Comparison of ENCODE assay signal across 8 mouse cellular contexts in genomic region chr3:126363568-126364505, GRCm38 (mm10). TPM values are rescaled to one million over a fixed set of nuclear protein-coding genes. Genes with fewer than 3 reads are reported as not detected.
DNase-seq lines count a peak whose midpoint lies in the region; ATAC-seq and TF ChIP-seq lines count a peak whose summit lies in the region.

Arsj (plus strand) TSS chr3:126363684.

- no peak for TF ChIP-seq CTCF in cerebellum, adult 2 months (IDR thresholded peaks at IDR 0.05; ENCODE audit: borderline replicate concordance, insufficient read depth, low read depth, low read length)

- H3K27ac ChIP-seq in cerebellum, adult 2 months (ENCODE audit: insufficient read depth, low read length) = no peak within 1 kb of the TSS
- no peak within 1 kb of the TSS for H3K27ac ChIP-seq in intestine, embryonic 16.5 days (ENCODE audit: low read length)
- H3K27ac ChIP-seq in liver, embryonic 13.5 days = no peak within 1 kb of the TSS
- H3K27ac ChIP-seq in neural tube, embryonic 14.5 days (ENCODE audit: low read depth, low read length) = no peak within 1 kb of the TSS

- H3K9ac ChIP-seq in intestine, embryonic 16.5 days (ENCODE audit: low read depth, low read length) = peak within 1 kb of the TSS; percentile 73
- no peak within 1 kb of the TSS for H3K9ac ChIP-seq in liver, embryonic 13.5 days
- peak within 1 kb of the TSS; percentile 52 for H3K9ac ChIP-seq in neural tube, embryonic 14.5 days (replicated peaks; ENCODE audit: low read depth, low read length)

- TF ChIP-seq POLR2A in cerebellum, adult 2 months (IDR thresholded peaks at IDR 0.05; ENCODE audit: borderline replicate concordance, insufficient read depth, low read length) = no peak

- peak; percentile 23 to 25 for DNase-seq in cerebellum, adult 2 months
- DNase-seq in cerebellum, adult 8-10 months = no peak
- DNase-seq in embryo, embryonic 9.5 days (ENCODE audit: extremely low spot score) = peak; percentile 48
- peak; percentile 95 for DNase-seq in heart, adult 11 months
- DNase-seq in liver, embryonic 13.5 days = no peak
- peak; percentile 46 to 57 for DNase-seq in urinary bladder, postnatal 36 days (ENCODE audit: low spot score in 2 of 2)

- WGBS in cerebellum, adult 2 months = 4% methylated on average over 41 of the region's 41 CpGs
- 14% methylated on average over 41 of the region's 41 CpGs for WGBS in intestine, embryonic 16.5 days
- 10% methylated on average over 41 of the region's 41 CpGs for WGBS in liver, embryonic 13.5 days (ENCODE audit: insufficient replicate concordance)
- 17% methylated on average over 41 of the region's 41 CpGs for WGBS in neural tube, embryonic 14.5 days

- H3K4me1 ChIP-seq in cerebellum, adult 2 months (ENCODE audit: control insufficient read depth, insufficient read depth, low read length) = 0 out of 2 replicates have a peak, but pooled peaks cover 3% of the 10 kb centered on the region
- no peaks in the 10 kb centered on the region for H3K4me1 ChIP-seq in intestine, embryonic 16.5 days (ENCODE audit: control insufficient read depth, insufficient read depth, low read length)
- H3K4me1 ChIP-seq in liver, embryonic 13.5 days (replicated peaks) = no peaks in the 10 kb centered on the region
- H3K4me1 ChIP-seq in neural tube, embryonic 14.5 days (ENCODE audit: control insufficient read depth, insufficient read depth, low read length) = peaks cover 5% of the 10 kb centered on the region; the same call in 1 of the 2 replicates

- peak within 1 kb of the TSS; percentile 21 for H3K4me3 ChIP-seq in cerebellum, adult 2 months (replicated peaks; ENCODE audit: insufficient read depth, low read depth, low read length)
- peak within 1 kb of the TSS; percentile 52 for H3K4me3 ChIP-seq in intestine, embryonic 16.5 days (ENCODE audit: low read length)
- H3K4me3 ChIP-seq in liver, embryonic 13.5 days (replicated peaks) = peak within 1 kb of the TSS; percentile 18
- H3K4me3 ChIP-seq in neural tube, embryonic 14.5 days (ENCODE audit: low read depth, low read length) = peak within 1 kb of the TSS; percentile 32

- H3K27me3 ChIP-seq in cerebellum, adult 2 months (ENCODE audit: control insufficient read depth, insufficient read depth, low read length) = no peaks in the 10 kb centered on the region
- 0 out of 2 replicates have a peak, but pooled peaks cover 3% of the 10 kb centered on the region for H3K27me3 ChIP-seq in intestine, embryonic 16.5 days (replicated peaks; ENCODE audit: control insufficient read depth, insufficient read depth, low read length)
- H3K27me3 ChIP-seq in liver, embryonic 13.5 days = no peaks in the 10 kb centered on the region; the same call in 1 of the 2 replicates
- H3K27me3 ChIP-seq in neural tube, embryonic 14.5 days (ENCODE audit: control insufficient read depth, insufficient read depth, low read length) = no peaks in the 10 kb centered on the region

- H3K4me2 ChIP-seq in intestine, embryonic 16.5 days (ENCODE audit: low read depth, low read length) = peak within 1 kb of the TSS; percentile 61
- peak within 1 kb of the TSS; percentile 49 for H3K4me2 ChIP-seq in liver, embryonic 13.5 days
- H3K4me2 ChIP-seq in neural tube, embryonic 14.5 days (ENCODE audit: low read depth, low read length) = peak within 1 kb of the TSS; percentile 71

- no peaks in the 10 kb centered on the region for H3K36me3 ChIP-seq in intestine, embryonic 16.5 days (ENCODE audit: control insufficient read depth, insufficient read depth, low read length)
- no peaks in the 10 kb centered on the region for H3K36me3 ChIP-seq in liver, embryonic 13.5 days
- no peaks in the 10 kb centered on the region for H3K36me3 ChIP-seq in neural tube, embryonic 14.5 days (ENCODE audit: control insufficient read depth, insufficient read depth, low read length)

- peak; percentile 94 for ATAC-seq in intestine, embryonic 16.5 days
- no peak; the same call in 1 of the 2 replicates for ATAC-seq in liver, embryonic 13.5 days (ENCODE audit: low read depth)
- peak; percentile 89 for ATAC-seq in neural tube, embryonic 14.5 days (ENCODE audit: low read depth)

- H3K9me3 ChIP-seq in intestine, embryonic 16.5 days (ENCODE audit: control insufficient read depth, low read length) = no peaks in the 10 kb centered on the region
- H3K9me3 ChIP-seq in liver, embryonic 13.5 days (replicated peaks) = no peaks in the 10 kb centered on the region
- H3K9me3 ChIP-seq in neural tube, embryonic 14.5 days (ENCODE audit: control insufficient read depth, low read length) = no peaks in the 10 kb centered on the region

RNA-seq across cellular contexts. Expression of gene Arsj, which starts in this region (rescaled TPM):
- 0.10 TPM in 2 replicates for polyA plus RNA-seq in cerebellum, adult 2 months (2012; rRNA removed)
- polyA plus RNA-seq in intestine, embryonic 16.5 days (2015; fragmentation: Nextera tagmentation; extraction: Ambion mirVana) = 1.6 and 1.7 TPM in 2 replicates
- 0.05 TPM in 1 of 2 replicates, not detected in the other for polyA plus RNA-seq in liver, embryonic 13.5 days (2015; fragmentation: Nextera tagmentation; extraction: Ambion mirVana)
- 0.37 and 0.44 TPM in 2 replicates for polyA plus RNA-seq in neural tube, embryonic 14.5 days (2014; fragmentation: Nextera tagmentation; extraction: Ambion mirVana)

Comparison
In these comparisons a context has a peak if more than half of its experiments do, and no peak if none do; other contexts are left out.
1. Peak in DNase-seq and H3K4me3 ChIP-seq in cerebellum, adult 2 months; RNA of the gene not detected or under 1 TPM.
2. Peak in ATAC-seq, H3K4me3 ChIP-seq, H3K9ac ChIP-seq and H3K4me2 ChIP-seq in neural tube, embryonic 14.5 days; RNA of the gene not detected or under 1 TPM.
3. DNase-seq: peak in embryo, embryonic 9.5 days (single experiment), heart, adult 11 months (single experiment) and urinary bladder, postnatal 36 days (2 of 2); none in cerebellum, adult 8-10 months (single experiment) and liver, embryonic 13.5 days (single experiment).
4. Peak in every context shown above with its lines, with median percentiles within 50 percentile points of each other: H3K4me3 ChIP-seq and H3K4me2 ChIP-seq.